Mouse (Mus musculus) embryonic facial prominence, embryonic 11.5 days (tissue): ENCODE results near the gene Pigv. TPM values are rescaled to one million over a fixed set of nuclear protein-coding genes. Genes with fewer than 3 reads are reported as not detected.
A peak's percentile ranks its signal among the peaks of the same experiment; 100 is the strongest.
"Not testable (repeated sequence)": the region's sequence is repeated elsewhere in the genome, so short reads cannot be mapped to it uniquely, and the experiment has no call there.

Source experiments
- ATAC-seq: fragments of 200-750 bp; cut with Nextera tagmentation; replicated peaks from 2 replicates; pipeline ENCODE4 v1.8.0; 2017; ENCODE audit warnings: low read depth; ENCODE audit not compliant: insufficient number of reproducible peaks, low FRiP score, low TSS enrichment
- DNase-seq: peaks from one replicate; pipeline ENCODE4 v3.0.0-alpha.2; 2015; ENCODE audit warnings: low spot score
- H3K27ac ChIP-seq: fragments of 300-500 bp; sonication (generic); replicated peaks from 2 replicates; pipeline ENCODE4 v1.5.1; 2014; ENCODE audit warnings: mild to moderate bottlenecking, low read depth, low read length, control low read depth
- H3K27me3 ChIP-seq: fragments of 300-500 bp; sonication (generic); 2 replicates; pipeline ENCODE4 v1.6.1; 2014; ENCODE audit warnings: mild to moderate bottlenecking, low read length, moderate library complexity, mixed read lengths; ENCODE audit not compliant: control insufficient read depth, insufficient read depth
- H3K36me3 ChIP-seq: fragments of 300-500 bp; sonication (generic); replicated peaks from 2 replicates; pipeline ENCODE4 v1.6.1; 2014; ENCODE audit warnings: low read depth, mild to moderate bottlenecking, low read length, moderate library complexity, mixed read lengths; ENCODE audit not compliant: control insufficient read depth, insufficient read depth
- H3K4me1 ChIP-seq: fragments of 300-500 bp; sonication (generic); 2 replicates; pipeline ENCODE4 v1.6.1; 2014; ENCODE audit warnings: low read length, mixed read lengths; ENCODE audit not compliant: control insufficient read depth, insufficient read depth
- H3K4me2 ChIP-seq: fragments of 300-500 bp; sonication (generic); 2 replicates; pipeline ENCODE4 v1.6.1; 2014; ENCODE audit warnings: low read depth, mild to moderate bottlenecking, control low read depth, low read length, moderate library complexity
- H3K4me3 ChIP-seq: fragments of 300-500 bp; sonication (generic); 2 replicates; pipeline ENCODE4 v1.5.1; 2014; ENCODE audit warnings: low read depth, low read length, control low read depth
- H3K9ac ChIP-seq: fragments of 300-500 bp; sonication (generic); replicated peaks from 2 replicates; pipeline ENCODE4 v1.6.1; 2014; ENCODE audit warnings: mild to moderate bottlenecking, control low read depth, low read length
- H3K9me3 ChIP-seq: fragments of 300-500 bp; sonication (generic); replicated peaks from 2 replicates; pipeline ENCODE4 v1.6.1; 2016; ENCODE audit warnings: mild to moderate bottlenecking, low read length, inconsistent platforms, mixed read lengths; ENCODE audit not compliant: control insufficient read depth
- WGBS: fragments of 180-500 bp; shearing (Covaris S2); extraction: QIAGEN DNeasy Blood & Tissue Kit; methylation state at CpG from one replicate; pipeline ENCODE4 v1.1.7; 2014; 5-methylcytosine and 5-hydroxymethylcytosine counted together
- polyA plus RNA-seq: library from polyadenylated mRNA; unstranded; fragments of >200 nt; fragmentation: Nextera tagmentation; extraction: Ambion mirVana; gene quantifications from 2 replicates; pipeline ENCODE4 v1.2.1, GENCODE M21; 2014

Pigv gene
- polyA plus RNA-seq, 1 experiment from 2014 or later, result 9.9 TPM

- peak overlapping the region; percentile 74 for H3K27ac ChIP-seq
- H3K4me3 ChIP-seq, result peak overlapping the region; percentile 9; the same call in 1 of the 2 replicates
- H3K4me1 ChIP-seq, result peaks cover 5% of the 10 kb centered on the region; the same call in 1 of the 2 replicates
- ATAC-seq, result no peak
- H3K4me2 ChIP-seq, result peak overlapping the region; percentile 38
- WGBS, result 20% methylated on average over 10 of the region's 10 CpGs
- no peaks in the 10 kb centered on the region for H3K27me3 ChIP-seq
- no peaks in the 10 kb centered on the region for H3K9me3 ChIP-seq
- DNase-seq, result peak; percentile 61
- H3K36me3 ChIP-seq, result peaks cover 2% of the 10 kb centered on the region; the same call in 1 of the 2 replicates
- peak overlapping the region; percentile 32 for H3K9ac ChIP-seq
Measured at GRCm38 (mm10) chr4:133660193-133661155, 12.0 kb downstream of the Pigv start.

- ATAC-seq, result no peak
- peak overlapping the region; percentile 74 for H3K27ac ChIP-seq
- WGBS, result 11% methylated on average over 15 of the region's 15 CpGs
- peaks cover 2% of the 10 kb centered on the region; the same call in 1 of the 2 replicates for H3K36me3 ChIP-seq
- peak; percentile 56 for DNase-seq
- H3K9me3 ChIP-seq, result no peaks in the 10 kb centered on the region
- H3K27me3 ChIP-seq, result no peaks in the 10 kb centered on the region
- peak overlapping the region; percentile 29 for H3K9ac ChIP-seq
- H3K4me1 ChIP-seq, result peaks cover 5% of the 10 kb centered on the region; the same call in 1 of the 2 replicates
- peak overlapping the region; percentile 9; the same call in 1 of the 2 replicates for H3K4me3 ChIP-seq
- H3K4me2 ChIP-seq, result peak overlapping the region; percentile 38
Measured at GRCm38 (mm10) chr4:133659497-133660192, 12.8 kb downstream of the Pigv start.

GRCm38 (mm10) chr4:133658729-133659128 is 13.7 kb downstream of the Pigv start:
- WGBS, result 42% methylated on average over 2 of the region's 2 CpGs
- peaks cover 2% of the 10 kb centered on the region; the same call in 1 of the 2 replicates for H3K36me3 ChIP-seq
- H3K4me3 ChIP-seq, result no peak overlapping the region
- no peaks in the 10 kb centered on the region for H3K9me3 ChIP-seq
- H3K27me3 ChIP-seq, result no peaks in the 10 kb centered on the region
- H3K4me1 ChIP-seq, result peaks cover 5% of the 10 kb centered on the region; the same call in 1 of the 2 replicates
- no peak overlapping the region for H3K4me2 ChIP-seq
- ATAC-seq (no peak), DNase-seq (no peak)
- no peak overlapping the region for H3K27ac ChIP-seq
- H3K9ac ChIP-seq, result no peak overlapping the region

GRCm38 (mm10) chr4:133657829-133658458 is 14.5 kb downstream of the Pigv start:
- no peak overlapping the region for H3K9ac ChIP-seq
- no peak overlapping the region for H3K27ac ChIP-seq
- H3K4me3 ChIP-seq, result no peak overlapping the region
- peaks cover 2% of the 10 kb centered on the region; the same call in 1 of the 2 replicates for H3K36me3 ChIP-seq
- 42% methylated on average over 5 of the region's 5 CpGs for WGBS
- no peak for ATAC-seq
- H3K27me3 ChIP-seq, result no peaks in the 10 kb centered on the region
- H3K4me1 ChIP-seq, result peaks cover 5% of the 10 kb centered on the region; the same call in 1 of the 2 replicates
- H3K9me3 ChIP-seq, result no peaks in the 10 kb centered on the region
- no peak for DNase-seq
- H3K4me2 ChIP-seq, result no peak overlapping the region

GRCm38 (mm10) chr4:133656997-133657396 is 15.4 kb downstream of the Pigv start:
- H3K4me1 ChIP-seq, result peaks cover 5% of the 10 kb centered on the region; the same call in 1 of the 2 replicates
- no peak for ATAC-seq
- H3K27ac ChIP-seq, result no peak overlapping the region
- no peak overlapping the region for H3K4me3 ChIP-seq
- H3K4me2 ChIP-seq, result no peak overlapping the region
- H3K9ac ChIP-seq, result no peak overlapping the region
- WGBS, result 13% methylated on average over 4 of the region's 4 CpGs
- H3K36me3 ChIP-seq, result no peaks in the 10 kb centered on the region; the same call in 1 of the 2 replicates
- no peaks in the 10 kb centered on the region for H3K27me3 ChIP-seq
- H3K9me3 ChIP-seq, result no peaks in the 10 kb centered on the region
- no peak for DNase-seq

- H3K27ac ChIP-seq, result no peak overlapping the region
- 51% methylated on average over 4 of the region's 4 CpGs for WGBS
- no peaks in the 10 kb centered on the region for H3K9me3 ChIP-seq
- peaks cover 5% of the 10 kb centered on the region; the same call in 1 of the 2 replicates for H3K4me1 ChIP-seq
- DNase-seq (no peak), ATAC-seq (no peak)
- H3K36me3 ChIP-seq, result no peaks in the 10 kb centered on the region
- no peak overlapping the region for H3K9ac ChIP-seq
- no peak overlapping the region for H3K4me2 ChIP-seq
- no peaks in the 10 kb centered on the region for H3K27me3 ChIP-seq
- no peak overlapping the region for H3K4me3 ChIP-seq
Measured at GRCm38 (mm10) chr4:133656294-133656693, 16.2 kb downstream of the Pigv start.

GRCm38 (mm10) chr4:133654070-133654469 is 18.4 kb downstream of the Pigv start:
- H3K27me3 ChIP-seq, ATAC-seq, H3K9me3 ChIP-seq, H3K4me1 ChIP-seq, H3K4me2 ChIP-seq, H3K27ac ChIP-seq, H3K9ac ChIP-seq, H3K4me3 ChIP-seq, DNase-seq, H3K36me3 ChIP-seq: not testable (repeated sequence)
- 91% methylated on average over 5 of the region's 5 CpGs for WGBS
